Mouse (Mus musculus): ENCODE data around the gene Tspan9. TPM values are rescaled to one million over a fixed set of nuclear protein-coding genes. Genes with fewer than 3 reads are reported as not detected.

The Tspan9 gene
- total and polyA plus RNA-seq, 2 experiments from 2014 or later: 105 to 332 TPM

DNA sequence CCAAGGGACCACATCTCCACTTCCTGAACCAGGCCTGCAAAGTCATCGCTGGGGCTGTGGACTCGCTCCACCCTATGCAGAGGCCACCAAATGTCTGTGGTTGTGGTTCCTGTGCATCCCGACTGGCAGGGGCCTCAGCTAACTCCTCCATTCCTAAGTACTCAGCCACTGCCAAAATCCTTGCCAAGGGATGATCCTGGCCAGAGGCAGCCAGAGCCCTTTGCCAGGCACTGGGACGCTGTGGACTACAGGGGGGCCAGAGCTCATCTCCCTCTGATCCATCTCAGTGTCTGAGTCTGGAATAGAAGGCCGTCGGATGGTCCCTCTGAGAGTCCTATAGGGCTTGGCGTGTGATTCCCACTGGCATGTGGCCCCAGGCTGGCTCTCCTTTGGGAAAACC lies 193.5 kb downstream of the Tspan9 start:
- no peaks in the 10 kb centered on the region for H3K36me3 ChIP-seq (replicated peaks; ENCODE audit: control insufficient read depth, insufficient read depth, low read length)
- no peak overlapping the region for H3K27ac ChIP-seq (ENCODE audit: low read depth)
- no peaks in the 10 kb centered on the region for H3K9me3 ChIP-seq (replicated peaks; ENCODE audit: control insufficient read depth, low read length)
- TF ChIP-seq EP300 (IDR thresholded peaks at IDR 0.05; ENCODE audit: low read depth) (no peak), CTCF (IDR thresholded peaks at IDR 0.05; ENCODE audit: low read depth) (no peak)
- H3K27me3 ChIP-seq (ENCODE audit: control insufficient read depth, insufficient read depth, low read length): 0 out of 2 replicates have a peak, but pooled peaks cover 4% of the 10 kb centered on the region
- no peaks in the 10 kb centered on the region for H3K4me1 ChIP-seq (ENCODE audit: control insufficient read depth, insufficient read depth)
- ATAC-seq (ENCODE audit: insufficient read depth, low read depth): no peak
- no peak overlapping the region for H3K4me3 ChIP-seq (ENCODE audit: low read depth, low read length)
- 84% methylated on average over 7 of the region's 7 CpGs for WGBS
- H3K9ac ChIP-seq (replicated peaks; ENCODE audit: low read depth, low read length): no peak overlapping the region
- no peak for DNase-seq (ENCODE audit: low spot score)
- H3K4me2 ChIP-seq (ENCODE audit: low read depth, low read length): no peak overlapping the region

DNA sequence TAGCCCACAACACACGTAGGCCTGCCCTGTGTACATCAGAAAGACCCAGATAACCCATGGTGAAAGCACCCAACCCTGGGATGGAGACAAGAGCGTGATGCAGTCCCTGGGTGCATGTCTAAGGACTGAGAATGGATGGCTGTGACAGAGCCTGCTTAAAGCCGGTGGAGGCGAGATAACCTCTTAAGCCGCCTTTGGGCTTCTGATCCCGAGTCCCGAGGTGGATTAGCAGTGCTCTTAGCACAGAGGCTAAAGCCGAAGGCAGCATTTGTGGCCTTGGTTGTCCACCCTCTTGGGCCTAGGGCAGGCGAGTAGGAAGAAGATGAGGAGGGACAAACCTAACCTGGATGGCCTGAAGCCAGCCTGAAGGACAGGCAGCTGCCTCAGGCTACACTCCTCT lies 194.7 kb downstream of the Tspan9 start:
- WGBS: 62% methylated on average over 9 of the region's 9 CpGs
- H3K4me2 ChIP-seq (ENCODE audit: low read depth, low read length): no peak overlapping the region
- no peak overlapping the region for H3K4me3 ChIP-seq (ENCODE audit: low read depth, low read length)
- ATAC-seq (ENCODE audit: insufficient read depth, low read depth) (no peak), DNase-seq (ENCODE audit: low spot score) (no peak)
- no peaks in the 10 kb centered on the region for H3K4me1 ChIP-seq (ENCODE audit: control insufficient read depth, insufficient read depth)
- 0 out of 2 replicates have a peak, but pooled peaks cover 4% of the 10 kb centered on the region for H3K27me3 ChIP-seq (ENCODE audit: control insufficient read depth, insufficient read depth, low read length)
- TF ChIP-seq EP300 (IDR thresholded peaks at IDR 0.05; ENCODE audit: low read depth) (no peak), CTCF (IDR thresholded peaks at IDR 0.05; ENCODE audit: low read depth) (no peak)
- no peaks in the 10 kb centered on the region for H3K36me3 ChIP-seq (replicated peaks; ENCODE audit: control insufficient read depth, insufficient read depth, low read length)
- no peak overlapping the region for H3K9ac ChIP-seq (replicated peaks; ENCODE audit: low read depth, low read length)
- H3K27ac ChIP-seq (ENCODE audit: low read depth): no peak overlapping the region
- H3K9me3 ChIP-seq (replicated peaks; ENCODE audit: control insufficient read depth, low read length): no peaks in the 10 kb centered on the region

DNA sequence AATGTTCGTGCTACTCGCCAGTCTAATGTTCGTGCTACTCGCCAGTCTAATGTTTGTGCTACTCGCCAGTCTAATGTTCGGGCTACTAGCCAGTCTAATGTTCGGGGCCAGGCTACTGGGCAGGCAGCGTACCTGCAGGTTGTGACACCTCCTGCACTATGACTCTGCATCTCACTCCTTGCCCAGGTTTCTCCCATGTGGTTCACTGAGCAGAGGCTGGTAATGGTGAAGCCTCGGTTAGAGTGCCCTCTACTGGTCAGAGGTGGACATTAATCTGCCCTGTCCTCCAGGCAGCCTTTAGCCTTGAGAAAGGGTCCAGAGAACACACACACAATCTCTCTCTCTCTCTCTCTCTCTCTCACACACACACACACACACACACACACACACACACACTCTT lies 197.7 kb downstream of the Tspan9 start:
- ATAC-seq (ENCODE audit: insufficient read depth, low read depth) (peak; percentile 78), DNase-seq (ENCODE audit: low spot score) (peak; percentile 74)
- Histone ChIP-seq H3K36me3 (replicated peaks; ENCODE audit: control insufficient read depth, insufficient read depth, low read length) (no peaks in the 10 kb centered on the region), H3K4me3 (ENCODE audit: low read depth, low read length) (no peak overlapping the region), H3K4me1 (ENCODE audit: control insufficient read depth, insufficient read depth) (no peaks in the 10 kb centered on the region), H3K27ac (ENCODE audit: low read depth) (no peak overlapping the region), H3K4me2 (ENCODE audit: low read depth, low read length) (no peak overlapping the region), H3K27me3 (ENCODE audit: control insufficient read depth, insufficient read depth, low read length) (0 out of 2 replicates have a peak, but pooled peaks cover 4% of the 10 kb centered on the region), H3K9ac (replicated peaks; ENCODE audit: low read depth, low read length) (no peak overlapping the region), H3K9me3 (replicated peaks; ENCODE audit: control insufficient read depth, low read length) (no peaks in the 10 kb centered on the region)
- 50% methylated on average over 9 of the region's 9 CpGs for WGBS
- peak; percentile 94 for TF ChIP-seq CTCF (IDR thresholded peaks at IDR 0.05; ENCODE audit: low read depth)
- no peak for TF ChIP-seq EP300 (IDR thresholded peaks at IDR 0.05; ENCODE audit: low read depth)

DNA sequence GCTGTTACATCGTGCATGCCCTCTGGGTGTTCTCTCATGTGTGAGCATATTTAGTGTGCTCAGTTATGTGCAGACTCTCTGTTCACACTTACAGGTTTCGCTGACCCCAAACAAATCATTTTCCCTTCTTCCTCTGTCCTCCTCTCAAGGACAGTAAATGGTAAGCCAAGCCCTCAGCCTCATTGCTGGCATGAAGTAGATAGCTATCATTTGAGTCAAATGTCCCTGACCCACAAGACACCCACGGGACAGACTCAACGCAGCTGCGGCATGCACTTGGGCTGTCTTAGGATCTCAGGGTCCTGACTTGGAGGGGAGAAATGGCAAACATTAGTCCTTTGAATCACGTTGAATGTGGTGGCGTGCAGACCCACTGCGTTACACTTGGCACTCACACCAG lies 201.0 kb downstream of the Tspan9 start:
- no peaks in the 10 kb centered on the region for H3K27me3 ChIP-seq (ENCODE audit: control insufficient read depth, insufficient read depth, low read length)
- no peak overlapping the region for H3K4me2 ChIP-seq (ENCODE audit: low read depth, low read length)
- no peaks in the 10 kb centered on the region for H3K4me1 ChIP-seq (ENCODE audit: control insufficient read depth, insufficient read depth)
- no peak for DNase-seq (ENCODE audit: low spot score)
- 86% methylated on average over 8 of the region's 8 CpGs for WGBS
- no peak overlapping the region for H3K9ac ChIP-seq (replicated peaks; ENCODE audit: low read depth, low read length)
- H3K27ac ChIP-seq (ENCODE audit: low read depth): no peak overlapping the region
- H3K4me3 ChIP-seq (ENCODE audit: low read depth, low read length): no peak overlapping the region
- TF ChIP-seq EP300 (IDR thresholded peaks at IDR 0.05; ENCODE audit: low read depth) (no peak), CTCF (IDR thresholded peaks at IDR 0.05; ENCODE audit: low read depth) (no peak)
- no peak for ATAC-seq (ENCODE audit: insufficient read depth, low read depth)
- no peaks in the 10 kb centered on the region for H3K36me3 ChIP-seq (replicated peaks; ENCODE audit: control insufficient read depth, insufficient read depth, low read length)
- no peaks in the 10 kb centered on the region for H3K9me3 ChIP-seq (replicated peaks; ENCODE audit: control insufficient read depth, low read length)

DNA sequence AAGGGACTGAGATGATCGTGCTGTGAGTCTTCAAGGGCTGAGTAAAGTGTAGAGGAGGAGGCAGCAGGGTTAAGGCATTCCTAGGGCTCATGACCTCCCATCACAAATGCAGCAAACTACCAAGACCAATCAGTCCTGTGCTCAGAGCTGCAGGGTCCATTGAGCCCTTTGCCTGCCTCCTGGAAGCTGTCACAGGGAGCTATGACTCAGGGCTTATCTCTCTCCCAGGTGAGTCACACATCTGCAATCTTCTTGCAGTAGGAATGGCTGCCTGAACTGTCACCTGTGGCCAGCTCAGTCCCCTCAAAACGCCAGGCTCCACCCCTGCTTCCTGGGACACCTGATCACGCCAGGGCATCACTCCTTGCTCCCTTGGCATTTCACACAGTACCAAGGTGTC lies 208.3 kb downstream of the Tspan9 start:
- no peak overlapping the region for H3K4me3 ChIP-seq (ENCODE audit: low read depth, low read length)
- H3K9me3 ChIP-seq (replicated peaks; ENCODE audit: control insufficient read depth, low read length): peaks cover 4% of the 10 kb centered on the region; the same call in 1 of the 2 replicates
- DNase-seq (ENCODE audit: low spot score) (no peak), ATAC-seq (ENCODE audit: insufficient read depth, low read depth) (no peak)
- WGBS: 71% methylated on average over 3 of the region's 3 CpGs
- H3K4me1 ChIP-seq (ENCODE audit: control insufficient read depth, insufficient read depth): no peaks in the 10 kb centered on the region
- H3K36me3 ChIP-seq (replicated peaks; ENCODE audit: control insufficient read depth, insufficient read depth, low read length): no peaks in the 10 kb centered on the region
- no peak overlapping the region for H3K27ac ChIP-seq (ENCODE audit: low read depth)
- H3K9ac ChIP-seq (replicated peaks; ENCODE audit: low read depth, low read length): no peak overlapping the region
- H3K4me2 ChIP-seq (ENCODE audit: low read depth, low read length): no peak overlapping the region
- TF ChIP-seq EP300 (IDR thresholded peaks at IDR 0.05; ENCODE audit: low read depth) (no peak), CTCF (IDR thresholded peaks at IDR 0.05; ENCODE audit: low read depth) (no peak)
- no peaks in the 10 kb centered on the region for H3K27me3 ChIP-seq (ENCODE audit: control insufficient read depth, insufficient read depth, low read length)

DNA sequence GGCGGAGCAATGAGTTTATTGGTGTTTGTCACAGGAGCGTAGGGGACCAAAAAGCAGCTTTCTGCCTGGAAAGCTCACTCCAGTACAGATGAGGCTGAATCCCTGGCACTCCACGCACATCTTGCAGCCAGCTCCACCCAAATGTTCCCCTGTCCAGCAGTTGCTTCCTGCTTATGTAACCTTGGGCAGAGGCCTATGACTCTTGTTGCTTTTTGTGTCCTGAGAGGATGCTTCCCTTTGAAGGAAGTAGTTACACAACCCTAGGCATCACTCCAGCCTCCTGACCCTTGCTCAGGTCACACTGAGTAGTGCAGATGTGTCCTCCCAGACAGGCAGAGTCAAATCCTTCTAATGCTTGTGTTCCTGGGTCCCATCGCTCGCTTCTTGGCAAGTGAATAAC lies 209.6 kb downstream of the Tspan9 start:
- Histone ChIP-seq H3K27ac (ENCODE audit: low read depth) (no peak overlapping the region), H3K4me2 (ENCODE audit: low read depth, low read length) (no peak overlapping the region), H3K4me3 (ENCODE audit: low read depth, low read length) (no peak overlapping the region), H3K27me3 (ENCODE audit: control insufficient read depth, insufficient read depth, low read length) (no peaks in the 10 kb centered on the region), H3K36me3 (replicated peaks; ENCODE audit: control insufficient read depth, insufficient read depth, low read length) (no peaks in the 10 kb centered on the region), H3K9ac (replicated peaks; ENCODE audit: low read depth, low read length) (no peak overlapping the region), H3K9me3 (replicated peaks; ENCODE audit: control insufficient read depth, low read length) (peaks cover 4% of the 10 kb centered on the region; the same call in 1 of the 2 replicates), H3K4me1 (ENCODE audit: control insufficient read depth, insufficient read depth) (peaks cover 7% of the 10 kb centered on the region; the same call in 1 of the 2 replicates)
- ATAC-seq (ENCODE audit: insufficient read depth, low read depth) (no peak), DNase-seq (ENCODE audit: low spot score) (no peak)
- 87% methylated on average over 5 of the region's 5 CpGs for WGBS
- TF ChIP-seq CTCF (IDR thresholded peaks at IDR 0.05; ENCODE audit: low read depth) (no peak), EP300 (IDR thresholded peaks at IDR 0.05; ENCODE audit: low read depth) (no peak)
